Mouse (Mus musculus): ENCODE measurements around the gene Gm6370. TPM values are rescaled to one million over a fixed set of nuclear protein-coding genes. Genes with fewer than 3 reads are reported as not detected.
"Not testable (repeated sequence)": the region's sequence is repeated elsewhere in the genome, so short reads cannot be mapped to it uniquely, and the experiment has no call there.

The Gm6370 gene
- not detected in 2 replicates for polyA plus RNA-seq (2012; ENCODE audit: insufficient read depth, insufficient read length, low replicate concordance, missing spikeins)

DNA sequence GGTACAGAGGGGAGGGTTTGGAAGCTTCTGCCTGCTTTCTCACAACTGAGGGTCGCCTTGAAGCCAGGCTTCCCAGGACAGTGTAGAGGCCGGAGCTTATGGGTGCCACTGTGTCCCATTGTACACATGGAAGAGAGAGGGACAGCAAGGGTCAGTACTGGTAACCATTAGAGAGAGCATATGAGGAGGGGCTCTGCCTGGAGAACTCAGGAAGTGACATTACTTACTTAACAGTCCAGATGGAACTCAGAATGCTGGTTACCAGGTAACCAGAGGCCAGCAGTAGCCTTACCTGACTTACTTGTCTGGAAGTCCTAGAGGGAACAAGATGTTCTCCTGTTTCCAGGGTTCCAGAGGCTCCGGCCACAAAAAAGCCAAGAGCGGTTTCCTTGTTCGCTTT lies at the start of gene Gm6370:
Gene Gm6370 (plus strand): TSS at position 301 of the 400 bp plus-strand sequence.
- WGBS = no CpG with 5 or more reads among the region's 5 CpGs
- H3K4me3 ChIP-seq (ENCODE audit: insufficient read depth, low read depth, low read length) = not testable (repeated sequence)

GRCm38 (mm10) chr5:146442767-146443166 lies 48.4 kb upstream of the Gm6370 start:
- WGBS = 79% methylated on average over 2 of the region's 2 CpGs
- Histone ChIP-seq H3K4me3 (ENCODE audit: insufficient read depth, low read depth, low read length) (no peak overlapping the region), H3K27ac (ENCODE audit: insufficient read depth, low read depth, low read length) (no peak overlapping the region), H3K4me1 (ENCODE audit: control insufficient read depth, insufficient read depth, low read length) (no peaks in the 10 kb centered on the region)
- no peak for TF ChIP-seq CTCF (IDR thresholded peaks at IDR 0.05; ENCODE audit: insufficient read depth, low read depth, low read length)
- TF ChIP-seq POLR2A (IDR thresholded peaks at IDR 0.05; ENCODE audit: insufficient read depth, low read depth, low read length) = no peak

More for the DNA sequence above, at the start of gene Gm6370:
- not testable (repeated sequence) for H3K4me1 ChIP-seq (ENCODE audit: control insufficient read depth, insufficient read depth, low read length); H3K27ac ChIP-seq (ENCODE audit: insufficient read depth, low read depth, low read length)

GRCm38 (mm10) chr5:146446633-146447032 lies 44.5 kb upstream of the Gm6370 start:
- 89% methylated on average over 2 of the region's 2 CpGs for WGBS
- no peak overlapping the region for H3K4me3 ChIP-seq (ENCODE audit: insufficient read depth, low read depth, low read length)
- H3K4me1 ChIP-seq (ENCODE audit: control insufficient read depth, insufficient read depth, low read length) = no peaks in the 10 kb centered on the region
- no peak overlapping the region for H3K27ac ChIP-seq (ENCODE audit: insufficient read depth, low read depth, low read length)
- TF ChIP-seq POLR2A (IDR thresholded peaks at IDR 0.05; ENCODE audit: insufficient read depth, low read depth, low read length) (no peak), CTCF (IDR thresholded peaks at IDR 0.05; ENCODE audit: insufficient read depth, low read depth, low read length) (no peak)

DNA sequence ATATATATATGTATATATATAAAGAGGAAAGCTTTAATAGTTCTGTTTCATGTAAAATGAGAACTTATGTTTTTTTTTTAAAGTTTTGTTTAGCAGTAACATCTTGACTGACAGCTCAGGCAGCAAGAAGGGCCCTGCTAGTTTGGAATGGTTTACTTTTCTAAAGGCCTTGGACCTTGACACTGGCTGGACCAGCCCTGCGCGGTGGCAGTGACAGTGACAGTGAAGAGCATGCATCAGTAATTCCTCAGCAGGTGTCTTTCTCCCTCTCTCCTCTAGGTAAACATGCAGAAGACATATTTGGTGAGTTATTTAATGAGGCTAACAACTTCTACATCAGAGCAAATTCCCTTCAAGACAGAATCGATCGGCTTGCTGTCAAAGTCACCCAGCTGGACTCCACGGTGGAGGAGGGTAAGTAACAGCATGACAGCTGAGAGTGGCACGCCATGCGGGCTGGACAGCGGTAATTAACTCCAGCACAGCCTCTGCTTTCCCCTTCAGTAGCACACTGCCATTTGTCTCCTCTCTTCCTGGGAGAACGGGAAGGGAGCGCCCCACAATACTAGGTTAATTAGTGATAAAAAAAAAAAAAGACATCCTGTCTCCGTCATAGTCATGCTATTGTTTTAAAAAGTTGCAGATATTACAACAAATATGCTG lies 39.4 kb upstream of the Gm6370 start:
- 67% methylated on average over 11 of the region's 11 CpGs for WGBS
- Histone ChIP-seq H3K27ac (ENCODE audit: insufficient read depth, low read depth, low read length) (no peak overlapping the region), H3K4me3 (ENCODE audit: insufficient read depth, low read depth, low read length) (no peak overlapping the region), H3K4me1 (ENCODE audit: control insufficient read depth, insufficient read depth, low read length) (no peaks in the 10 kb centered on the region)
- TF ChIP-seq POLR2A (IDR thresholded peaks at IDR 0.05; ENCODE audit: insufficient read depth, low read depth, low read length) (no peak), CTCF (IDR thresholded peaks at IDR 0.05; ENCODE audit: insufficient read depth, low read depth, low read length) (no peak)

GRCm38 (mm10) chr5:146453556-146453955 lies 37.6 kb upstream of the Gm6370 start:
- TF ChIP-seq CTCF (IDR thresholded peaks at IDR 0.05; ENCODE audit: insufficient read depth, low read depth, low read length) = no peak
- TF ChIP-seq POLR2A (IDR thresholded peaks at IDR 0.05; ENCODE audit: insufficient read depth, low read depth, low read length) = no peak
- H3K4me1 ChIP-seq (ENCODE audit: control insufficient read depth, insufficient read depth, low read length) = no peaks in the 10 kb centered on the region
- 90% methylated on average over 6 of the region's 6 CpGs for WGBS
- no peak overlapping the region for H3K27ac ChIP-seq (ENCODE audit: insufficient read depth, low read depth, low read length)
- no peak overlapping the region for H3K4me3 ChIP-seq (ENCODE audit: insufficient read depth, low read depth, low read length)

DNA sequence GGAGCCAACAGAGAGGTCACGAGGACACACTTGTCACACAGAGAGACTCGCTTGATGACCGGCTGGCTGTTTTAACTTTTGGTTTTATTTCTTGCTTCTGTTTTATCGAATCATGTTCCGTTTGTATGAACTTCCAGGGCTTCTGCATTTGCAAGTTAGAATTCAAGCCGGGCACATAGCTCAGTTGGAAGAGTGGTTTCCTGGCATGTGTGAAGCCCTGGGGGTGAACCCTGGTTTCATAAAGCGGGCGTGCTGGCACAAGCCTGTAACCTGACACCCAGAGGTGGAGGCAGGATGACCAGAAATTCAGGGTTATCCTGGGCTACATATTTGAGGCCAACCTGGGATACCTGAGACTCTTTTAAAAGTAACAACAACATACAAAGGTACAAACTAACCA lies 29.6 kb upstream of the Gm6370 start:
- TF ChIP-seq CTCF (IDR thresholded peaks at IDR 0.05; ENCODE audit: insufficient read depth, low read depth, low read length) = no peak
- TF ChIP-seq POLR2A (IDR thresholded peaks at IDR 0.05; ENCODE audit: insufficient read depth, low read depth, low read length) = no peak
- Histone ChIP-seq H3K4me1 (ENCODE audit: control insufficient read depth, insufficient read depth, low read length) (no peaks in the 10 kb centered on the region), H3K27ac (ENCODE audit: insufficient read depth, low read depth, low read length) (no peak overlapping the region), H3K4me3 (ENCODE audit: insufficient read depth, low read depth, low read length) (no peak overlapping the region)
- 88% methylated on average over 8 of the region's 8 CpGs for WGBS

- H3K4me3 ChIP-seq (ENCODE audit: insufficient read depth, low read depth, low read length) = no peak overlapping the region
- no peaks in the 10 kb centered on the region for H3K4me1 ChIP-seq (ENCODE audit: control insufficient read depth, insufficient read depth, low read length)
- TF ChIP-seq POLR2A (IDR thresholded peaks at IDR 0.05; ENCODE audit: insufficient read depth, low read depth, low read length) = no peak
- no peak for TF ChIP-seq CTCF (IDR thresholded peaks at IDR 0.05; ENCODE audit: insufficient read depth, low read depth, low read length)
- WGBS = 94% methylated on average over 19 of the region's 19 CpGs
- no peak overlapping the region for H3K27ac ChIP-seq (ENCODE audit: insufficient read depth, low read depth, low read length)
Measured at GRCm38 (mm10) chr5:146466663-146467062, 24.5 kb upstream of the Gm6370 start.

GRCm38 (mm10) chr5:146468311-146468710 lies 22.9 kb upstream of the Gm6370 start:
- no peaks in the 10 kb centered on the region for H3K4me1 ChIP-seq (ENCODE audit: control insufficient read depth, insufficient read depth, low read length)
- TF ChIP-seq POLR2A (IDR thresholded peaks at IDR 0.05; ENCODE audit: insufficient read depth, low read depth, low read length) (no peak), CTCF (IDR thresholded peaks at IDR 0.05; ENCODE audit: insufficient read depth, low read depth, low read length) (no peak)
- 79% methylated on average over 9 of the region's 9 CpGs for WGBS
- H3K4me3 ChIP-seq (ENCODE audit: insufficient read depth, low read depth, low read length) = no peak overlapping the region
- no peak overlapping the region for H3K27ac ChIP-seq (ENCODE audit: insufficient read depth, low read depth, low read length)

GRCm38 (mm10) chr5:146470821-146471220 lies 20.3 kb upstream of the Gm6370 start:
- TF ChIP-seq POLR2A (IDR thresholded peaks at IDR 0.05; ENCODE audit: insufficient read depth, low read depth, low read length) = no peak
- no peak for TF ChIP-seq CTCF (IDR thresholded peaks at IDR 0.05; ENCODE audit: insufficient read depth, low read depth, low read length)
- Histone ChIP-seq H3K4me3 (ENCODE audit: insufficient read depth, low read depth, low read length) (no peak overlapping the region), H3K27ac (ENCODE audit: insufficient read depth, low read depth, low read length) (no peak overlapping the region), H3K4me1 (ENCODE audit: control insufficient read depth, insufficient read depth, low read length) (no peaks in the 10 kb centered on the region)
- 91% methylated on average over 9 of the region's 9 CpGs for WGBS

GRCm38 (mm10) chr5:146471311-146471710 lies 19.9 kb upstream of the Gm6370 start:
- Histone ChIP-seq H3K4me1 (ENCODE audit: control insufficient read depth, insufficient read depth, low read length) (no peaks in the 10 kb centered on the region), H3K4me3 (ENCODE audit: insufficient read depth, low read depth, low read length) (no peak overlapping the region), H3K27ac (ENCODE audit: insufficient read depth, low read depth, low read length) (no peak overlapping the region)
- TF ChIP-seq POLR2A (IDR thresholded peaks at IDR 0.05; ENCODE audit: insufficient read depth, low read depth, low read length) = no peak
- no peak for TF ChIP-seq CTCF (IDR thresholded peaks at IDR 0.05; ENCODE audit: insufficient read depth, low read depth, low read length)
- 89% methylated on average over 5 of the region's 5 CpGs for WGBS

All from olfactory bulb, adult 2 months (tissue).